Mouse (Mus musculus): ENCODE data around the gene Nfxl1. TPM values are rescaled to one million over a fixed set of nuclear protein-coding genes. Genes with fewer than 3 reads are reported as not detected.
"Not testable (repeated sequence)": the region's sequence is repeated elsewhere in the genome, so short reads cannot be mapped to it uniquely, and the experiment has no call there.

Gene Nfxl1
- 1 to 10 TPM; 3.8 to 4.7 TPM for total RNA-seq (2021)
- long read RNA-seq, experiment 1 = 0 reads
- long read RNA-seq, experiment 2, partial matches to known transcripts = 0 of 3 reads
- long read RNA-seq, experiment 2, other reads (novel, unspliced or antisense) = 0 of 3 reads

- intact Hi-C loops (cut with DNase I) = no loop called here
- DNase-seq = peak; percentile 93 to 96
These were observed at the start of gene Nfxl1 for GRCm38 (mm10) chr5:72559544-72560049. TSS of gene Nfxl1 (minus strand) at chr5:72559684.

GRCm38 (mm10) chr5:72603138-72603537 is 43.7 kb upstream of the Nfxl1 start:
- DNase-seq = no peak
- intact Hi-C loops (cut with DNase I) = loop anchor here (5.0 kb wide), 1 partner anchor 251 kb away; no protein-coding TSS in a partner anchor

DNA sequence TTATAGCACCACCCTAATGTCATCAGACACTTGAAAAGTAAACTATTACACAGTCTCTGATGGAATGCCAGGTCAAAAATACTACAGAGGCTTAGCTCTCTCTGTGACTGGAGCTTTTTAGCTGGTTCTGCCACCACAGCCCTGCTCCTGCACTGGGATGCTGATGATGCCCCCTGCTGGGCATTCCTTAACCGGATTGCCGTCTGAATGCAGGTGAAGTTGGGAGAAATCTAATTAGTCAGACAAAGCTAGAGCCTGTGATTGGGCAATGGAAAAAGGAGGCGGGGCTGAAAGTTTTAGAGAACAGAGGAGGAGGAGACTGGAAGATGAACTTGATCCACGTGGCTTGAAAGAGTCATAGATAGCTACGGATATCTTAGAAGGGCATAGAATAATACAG is 41.5 kb upstream of the Nfxl1 start:
- intact Hi-C loops (cut with DNase I) = loop anchor here (5.0 kb wide), 1 partner anchor 249 kb away; no protein-coding TSS in a partner anchor
- no peak for DNase-seq

GRCm38 (mm10) chr5:72587192-72587681 is 27.8 kb upstream of the Nfxl1 start, which contains the start of gene Gm5868:
TSS of gene Gm5868 (minus strand) at chr5:72587551.
- no peak for DNase-seq
- intact Hi-C loops (cut with DNase I) = loop anchor here (5.0 kb wide), 1 partner anchor 420 kb away; the partner anchor contains the start of gene Slc10a4

DNA sequence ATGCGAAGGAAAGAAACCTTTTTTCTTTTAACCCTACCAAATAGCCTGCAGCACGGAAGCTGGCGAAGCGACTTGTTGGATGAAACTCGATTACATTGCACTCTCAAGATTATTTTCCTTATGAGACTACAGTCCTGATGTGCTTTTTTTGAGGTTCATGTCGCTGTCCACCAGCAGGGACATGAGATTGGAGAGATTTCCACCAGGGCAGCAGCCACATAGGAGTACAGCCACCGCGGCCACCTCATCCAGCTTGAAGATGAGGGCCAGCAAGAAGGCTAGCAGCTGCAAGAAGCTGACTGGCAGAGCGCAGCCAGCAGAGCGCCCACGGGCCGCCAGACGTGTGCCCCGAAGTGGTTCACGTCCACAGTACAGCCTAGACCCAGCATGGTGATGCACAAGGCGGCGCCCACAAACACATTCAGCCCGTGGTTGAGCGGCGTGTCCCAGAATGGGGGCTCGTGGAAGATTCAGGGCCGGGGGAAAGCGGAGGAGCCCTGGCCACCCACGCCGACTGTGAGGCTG is 27.2 kb upstream of the Nfxl1 start:
- intact Hi-C loops (cut with DNase I) = loop anchor here (5.0 kb wide), 1 partner anchor 421 kb away; the partner anchor contains the start of gene Slc10a4
- not testable (repeated sequence) for DNase-seq

- intact Hi-C loops (cut with DNase I) = loop anchor here (5.0 kb wide), 1 partner anchor 421 kb away; the partner anchor contains the start of gene Slc10a4
These were observed 26.6 kb upstream of the Nfxl1 start for GRCm38 (mm10) chr5:72586122-72586521.

GRCm38 (mm10) chr5:72580970-72581332 is 21.5 kb upstream of the Nfxl1 start, which contains the start of gene Zar1:
TSS of gene Zar1 (minus strand) at chr5:72581254.
- DNase-seq; intact Hi-C loops (cut with DNase I): not testable (repeated sequence)

More at GRCm38 (mm10) chr5:72586122-72586521, 26.6 kb upstream of the Nfxl1 start:
- DNase-seq = not testable (repeated sequence)

- intact Hi-C loops (cut with DNase I); DNase-seq: not testable (repeated sequence)
These were observed 20.8 kb upstream of the Nfxl1 start for GRCm38 (mm10) chr5:72580088-72580969.

- intact Hi-C loops (cut with DNase I) = loop anchor here (5.0 kb wide), 1 partner anchor 438 kb away; no protein-coding TSS in a partner anchor
- DNase-seq = not testable (repeated sequence)
These were observed 20.1 kb upstream of the Nfxl1 start for GRCm38 (mm10) chr5:72579599-72579998.

GRCm38 (mm10) chr5:72565621-72566020 is 6.1 kb upstream of the Nfxl1 start:
- no peak for DNase-seq
- intact Hi-C loops (cut with DNase I) = no loop called here

- DNase-seq; intact Hi-C loops (cut with DNase I): not testable (repeated sequence)
These were observed 3.7 kb upstream of the Nfxl1 start for GRCm38 (mm10) chr5:72563183-72563582.

DNA sequence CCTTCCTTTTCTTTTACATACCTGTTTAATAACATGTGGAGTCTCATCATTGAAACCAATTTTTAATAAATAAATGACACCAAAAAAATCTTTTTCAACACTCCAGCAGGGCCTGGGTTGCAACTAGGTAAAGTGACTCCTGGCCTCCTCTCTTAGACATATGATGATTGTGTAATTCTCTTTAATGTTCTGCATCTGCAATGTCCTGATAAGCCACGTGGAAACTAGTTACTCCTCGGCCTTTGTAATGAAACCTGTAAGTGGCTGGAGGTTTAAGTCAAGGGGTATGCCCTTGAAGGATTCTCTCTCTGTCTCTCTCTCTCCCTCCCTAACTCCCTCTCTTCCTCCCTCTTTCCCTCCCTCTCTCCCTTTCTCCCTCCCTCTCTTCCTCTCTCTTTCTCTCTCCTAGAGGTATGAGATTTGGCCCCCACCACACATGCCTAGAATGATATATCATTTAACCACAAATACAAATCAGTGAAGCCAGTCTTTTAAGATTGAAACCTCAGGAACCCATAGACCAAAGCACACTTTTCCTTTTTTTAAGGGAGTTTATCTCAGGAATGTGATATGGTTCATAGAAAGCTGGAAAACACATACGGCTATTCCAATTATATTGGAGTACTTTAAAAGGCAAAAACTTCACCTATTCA is 1.6 kb upstream of the Nfxl1 start:
- intact Hi-C loops (cut with DNase I) = no loop called here
- no peak for DNase-seq

GRCm38 (mm10) chr5:72558716-72559526 is 563 bp downstream of the Nfxl1 start:
- peak in 1 of 2 experiments; percentile 18 for DNase-seq
- intact Hi-C loops (cut with DNase I) = no loop called here

- intact Hi-C loops (cut with DNase I) = no loop called here
- DNase-seq = no peak
These were observed 3.2 kb downstream of the Nfxl1 start for GRCm38 (mm10) chr5:72556245-72556644.

DNA sequence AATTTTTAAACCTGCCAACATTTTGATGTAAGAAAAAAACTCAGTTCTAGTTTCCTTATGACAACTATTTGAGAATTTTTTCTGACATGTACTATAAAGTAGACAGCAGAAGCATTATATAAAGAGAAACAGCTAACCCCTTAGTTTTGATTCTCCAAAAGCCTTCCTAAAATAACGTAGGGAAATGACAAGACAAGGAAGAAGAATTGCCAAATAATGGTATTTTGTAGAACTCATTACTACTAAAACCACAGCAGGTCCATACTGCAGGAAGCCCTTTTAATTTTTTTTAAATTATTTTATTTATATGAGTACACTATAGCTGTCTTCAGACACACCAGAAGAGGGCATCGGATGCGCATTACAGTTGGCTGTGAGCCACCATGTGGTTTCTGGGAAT is 8.3 kb downstream of the Nfxl1 start:
- no peak for DNase-seq
- intact Hi-C loops (cut with DNase I) = no loop called here

DNA sequence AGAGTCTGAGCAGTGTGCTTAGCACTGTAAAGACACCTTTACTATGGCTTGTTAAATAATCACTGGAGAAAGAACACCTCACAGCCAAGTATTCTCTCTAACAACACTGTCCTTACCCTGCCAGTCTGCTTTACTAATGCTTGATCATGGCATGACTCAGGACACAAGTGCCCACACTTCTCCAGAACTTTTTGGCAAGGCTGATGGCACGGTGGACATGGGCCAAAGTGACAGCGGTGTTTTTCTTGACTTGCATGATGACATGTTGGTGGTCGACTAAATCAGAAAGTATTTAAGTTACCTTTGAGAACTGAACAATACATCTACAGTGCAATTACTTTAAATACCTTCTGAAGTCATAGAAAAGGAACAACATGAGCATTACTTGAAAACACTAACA is 30.6 kb downstream of the Nfxl1 start:
- DNase-seq = no peak
- intact Hi-C loops (cut with DNase I) = no loop called here

GRCm38 (mm10) chr5:72513808-72514207 is 45.7 kb downstream of the Nfxl1 start:
- intact Hi-C loops (cut with DNase I) = no loop called here
- no peak for DNase-seq

- DNase-seq = no peak
- intact Hi-C loops (cut with DNase I) = loop anchor here (10.0 kb wide), 1 partner anchor 151 kb away; no protein-coding TSS in a partner anchor
These were observed 53.7 kb downstream of the Nfxl1 start for GRCm38 (mm10) chr5:72505740-72506139.
